Mouse (Mus musculus) hindbrain, embryonic 11.5 days (tissue): ENCODE measurements around the gene Chd3. TPM values are rescaled to one million over a fixed set of nuclear protein-coding genes. Genes with fewer than 3 reads are reported as not detected.
"Not testable (repeated sequence)": the region's sequence is repeated elsewhere in the genome, so short reads cannot be mapped to it uniquely, and the experiment has no call there.

Source experiments
- ATAC-seq: fragments of 200-750 bp; cut with Nextera tagmentation; 2 replicates; pipeline ENCODE4 v1.8.0; 2017; ENCODE audit warnings: mild to moderate bottlenecking, moderate TSS enrichment, moderate library complexity; ENCODE audit not compliant: low FRiP score
- DNase-seq: peaks from one replicate; pipeline ENCODE4 v3.0.0-alpha.2; 2015; ENCODE audit warnings: low spot score
- H3K27ac ChIP-seq: fragments of 300-500 bp; sonication (generic); 2 replicates; pipeline ENCODE4 v1.5.1; 2014; ENCODE audit warnings: mild to moderate bottlenecking, low read depth, low read length
- H3K27me3 ChIP-seq: fragments of 300-500 bp; sonication (generic); 2 replicates; pipeline ENCODE4 v1.6.1; 2014; ENCODE audit warnings: mild to moderate bottlenecking, low read length, moderate library complexity, mixed read lengths; ENCODE audit not compliant: control insufficient read depth, insufficient read depth
- H3K36me3 ChIP-seq: fragments of 300-500 bp; sonication (generic); 2 replicates; pipeline ENCODE4 v1.6.1; 2014; ENCODE audit warnings: mild to moderate bottlenecking, low read length, moderate library complexity, mixed read lengths; ENCODE audit not compliant: control insufficient read depth, insufficient read depth
- H3K4me1 ChIP-seq: fragments of 300-500 bp; sonication (generic); replicated peaks from 2 replicates; pipeline ENCODE4 v1.6.1; 2014; ENCODE audit warnings: low read length, mixed read lengths; ENCODE audit not compliant: control insufficient read depth, insufficient read depth
- H3K4me2 ChIP-seq: fragments of 300-500 bp; sonication (generic); replicated peaks from 2 replicates; pipeline ENCODE4 v1.6.1; 2014; ENCODE audit warnings: mild to moderate bottlenecking, low read depth, low read length
- H3K4me3 ChIP-seq: fragments of 300-500 bp; sonication (generic); 2 replicates; pipeline ENCODE4 v1.5.1; 2014; ENCODE audit warnings: low read depth, low read length
- H3K9ac ChIP-seq: fragments of 300-500 bp; sonication (generic); 2 replicates; pipeline ENCODE4 v1.6.1; 2014; ENCODE audit warnings: low read depth, low read length
- H3K9me3 ChIP-seq: fragments of 300-500 bp; sonication (generic); 2 replicates; pipeline ENCODE4 v1.6.1; 2016; ENCODE audit warnings: low read length; ENCODE audit not compliant: control insufficient read depth
- WGBS: fragments of 180-500 bp; shearing (Covaris S2); extraction: QIAGEN DNeasy Blood & Tissue Kit; methylation state at CpG from one replicate; pipeline ENCODE4 v1.1.7; 2014; 5-methylcytosine and 5-hydroxymethylcytosine counted together
- polyA plus RNA-seq: library from polyadenylated mRNA; unstranded; fragments of >200 nt; fragmentation: Nextera tagmentation; extraction: Ambion mirVana; gene quantifications from 2 replicates; pipeline ENCODE4 v1.2.1, GENCODE M21; 2014

The Chd3 gene
- polyA plus RNA-seq, 1 experiment from 2014 or later = 57.1 TPM

DNA sequence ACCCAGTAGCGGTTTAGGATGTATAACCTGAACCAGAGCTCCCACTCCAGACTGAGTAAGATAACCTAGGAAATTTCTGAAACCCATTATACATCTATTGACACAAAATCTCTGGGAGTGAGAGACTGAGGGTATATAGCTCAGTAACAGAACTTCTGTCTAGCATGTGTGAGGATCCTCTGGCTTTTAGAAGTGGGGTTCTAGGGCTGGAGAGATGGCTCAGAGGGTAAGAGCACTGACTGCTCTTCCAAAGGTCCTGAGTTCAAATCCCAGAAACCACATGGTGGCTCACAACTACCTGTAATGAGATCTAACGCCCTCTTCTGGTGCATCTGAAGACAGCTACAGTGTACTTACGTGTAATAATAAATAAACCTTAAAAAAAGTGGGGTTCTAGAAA is 51.2 kb downstream of the Chd3 start:
- not testable (repeated sequence) for H3K9me3 ChIP-seq, H3K27ac ChIP-seq, H3K36me3 ChIP-seq, H3K9ac ChIP-seq, H3K4me3 ChIP-seq, H3K4me1 ChIP-seq, DNase-seq, H3K27me3 ChIP-seq, H3K4me2 ChIP-seq, ATAC-seq
- WGBS = 90% methylated on average over 3 of the region's 3 CpGs

- H3K4me1 ChIP-seq = no peaks in the 10 kb centered on the region
- 95% methylated on average over 6 of the region's 6 CpGs for WGBS
- ATAC-seq (no peak), DNase-seq (no peak)
- no peaks in the 10 kb centered on the region for H3K9me3 ChIP-seq
- no peaks in the 10 kb centered on the region; the same call in 1 of the 2 replicates for H3K36me3 ChIP-seq
- no peak overlapping the region for H3K9ac ChIP-seq
- H3K27ac ChIP-seq = no peak overlapping the region
- no peak overlapping the region for H3K4me2 ChIP-seq
- no peaks in the 10 kb centered on the region for H3K27me3 ChIP-seq
- H3K4me3 ChIP-seq = no peak overlapping the region
Observed at GRCm38 (mm10) chr11:69316361-69316760, 52.8 kb downstream of the Chd3 start.

- ATAC-seq (no peak), DNase-seq (no peak)
- no peaks in the 10 kb centered on the region for H3K4me1 ChIP-seq
- 84% methylated on average over 7 of the region's 7 CpGs for WGBS
- no peak overlapping the region for H3K4me2 ChIP-seq
- H3K9me3 ChIP-seq = no peaks in the 10 kb centered on the region
- H3K4me3 ChIP-seq = peak overlapping the region; percentile 2; the same call in 1 of the 2 replicates
- no peak overlapping the region for H3K9ac ChIP-seq
- no peak overlapping the region for H3K27ac ChIP-seq
- peaks cover 8% of the 10 kb centered on the region; the same call in 1 of the 2 replicates for H3K36me3 ChIP-seq
- H3K27me3 ChIP-seq = no peaks in the 10 kb centered on the region
Observed at GRCm38 (mm10) chr11:69311266-69311665, 57.9 kb downstream of the Chd3 start.

GRCm38 (mm10) chr11:69306039-69306438 is 63.2 kb downstream of the Chd3 start:
- Histone ChIP-seq H3K4me1 (no peaks in the 10 kb centered on the region), H3K27me3 (no peaks in the 10 kb centered on the region), H3K27ac (no peak overlapping the region), H3K4me2 (no peak overlapping the region), H3K36me3 (peaks cover 10% of the 10 kb centered on the region; the same call in 1 of the 2 replicates), H3K9ac (no peak overlapping the region), H3K9me3 (no peaks in the 10 kb centered on the region), H3K4me3 (no peak overlapping the region; the same call in 1 of the 2 replicates)
- ATAC-seq (no peak), DNase-seq (no peak)
- 98% methylated on average over 2 of the region's 2 CpGs for WGBS

DNA sequence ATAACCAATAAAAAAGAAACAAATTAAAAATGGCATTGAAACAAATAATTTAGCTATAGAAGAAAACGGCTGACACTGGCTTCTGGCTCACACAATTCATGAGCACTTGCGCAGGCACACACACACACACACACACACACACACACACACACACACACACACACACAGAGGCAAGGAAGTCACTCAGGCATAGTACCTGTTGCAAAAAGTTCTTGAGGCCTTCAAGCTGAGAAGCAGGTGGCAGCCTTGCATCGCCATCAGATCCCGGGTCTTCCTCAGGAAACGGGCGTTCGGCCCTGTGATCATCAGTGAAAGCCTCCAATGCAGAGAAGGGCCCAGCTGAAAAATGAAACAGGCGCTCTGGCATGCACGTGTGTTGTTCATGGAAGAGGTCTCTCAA is 63.9 kb downstream of the Chd3 start:
- no peaks in the 10 kb centered on the region for H3K9me3 ChIP-seq
- no peak overlapping the region for H3K4me3 ChIP-seq
- no peaks in the 10 kb centered on the region for H3K27me3 ChIP-seq
- ATAC-seq = no peak
- DNase-seq = no peak
- H3K9ac ChIP-seq = no peak overlapping the region
- no peaks in the 10 kb centered on the region for H3K4me1 ChIP-seq
- 92% methylated on average over 9 of the region's 9 CpGs for WGBS
- H3K36me3 ChIP-seq = peaks cover 10% of the 10 kb centered on the region; the same call in 1 of the 2 replicates
- no peak overlapping the region for H3K27ac ChIP-seq
- H3K4me2 ChIP-seq = no peak overlapping the region

DNA sequence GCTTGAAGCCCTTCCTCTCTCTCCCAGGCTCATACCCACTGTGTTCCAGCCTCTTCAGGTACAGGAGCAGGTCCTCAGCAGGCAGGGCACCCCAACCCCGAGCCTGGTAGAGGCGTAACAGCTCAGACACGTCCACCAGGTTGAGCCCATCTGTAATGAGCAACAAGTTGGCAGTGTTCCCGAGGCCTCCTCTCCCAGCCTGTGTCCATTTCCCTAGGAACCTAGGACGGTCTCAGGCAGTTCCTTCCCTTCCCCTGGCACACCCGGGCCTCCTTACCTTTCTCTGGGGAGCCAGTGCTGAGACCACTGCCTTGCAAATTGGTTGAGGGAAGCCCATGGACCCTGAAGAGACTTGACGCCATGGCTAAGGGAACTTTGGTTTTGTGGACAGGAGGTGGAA is 66.4 kb downstream of the Chd3 start:
- no peaks in the 10 kb centered on the region for H3K9me3 ChIP-seq
- H3K27me3 ChIP-seq = no peaks in the 10 kb centered on the region
- no peak for ATAC-seq
- H3K27ac ChIP-seq = no peak overlapping the region
- DNase-seq = no peak
- no peak overlapping the region for H3K4me3 ChIP-seq
- no peak overlapping the region for H3K4me2 ChIP-seq
- 93% methylated on average over 7 of the region's 7 CpGs for WGBS
- H3K9ac ChIP-seq = no peak overlapping the region
- H3K4me1 ChIP-seq = no peaks in the 10 kb centered on the region
- 0 out of 2 replicates have a peak, but pooled peaks cover 5% of the 10 kb centered on the region for H3K36me3 ChIP-seq

- H3K27ac ChIP-seq = no peak overlapping the region
- H3K9ac ChIP-seq = no peak overlapping the region
- H3K4me3 ChIP-seq = no peak overlapping the region
- 0 out of 2 replicates have a peak, but pooled peaks cover 4% of the 10 kb centered on the region for H3K36me3 ChIP-seq
- H3K4me1 ChIP-seq = no peaks in the 10 kb centered on the region
- WGBS = 74% methylated on average over 7 of the region's 7 CpGs
- H3K9me3 ChIP-seq = no peaks in the 10 kb centered on the region
- no peaks in the 10 kb centered on the region for H3K27me3 ChIP-seq
- DNase-seq = no peak
- ATAC-seq = no peak
- H3K4me2 ChIP-seq = no peak overlapping the region
Observed at GRCm38 (mm10) chr11:69298231-69298630, 71.0 kb downstream of the Chd3 start.

GRCm38 (mm10) chr11:69297799-69298198 is 71.4 kb downstream of the Chd3 start:
- WGBS = 89% methylated on average over 2 of the region's 2 CpGs
- Histone ChIP-seq H3K4me1 (no peaks in the 10 kb centered on the region), H3K9ac (no peak overlapping the region), H3K4me2 (no peak overlapping the region), H3K27me3 (no peaks in the 10 kb centered on the region), H3K36me3 (0 out of 2 replicates have a peak, but pooled peaks cover 2% of the 10 kb centered on the region), H3K4me3 (no peak overlapping the region), H3K9me3 (no peaks in the 10 kb centered on the region), H3K27ac (no peak overlapping the region)
- ATAC-seq (no peak), DNase-seq (no peak)

DNA sequence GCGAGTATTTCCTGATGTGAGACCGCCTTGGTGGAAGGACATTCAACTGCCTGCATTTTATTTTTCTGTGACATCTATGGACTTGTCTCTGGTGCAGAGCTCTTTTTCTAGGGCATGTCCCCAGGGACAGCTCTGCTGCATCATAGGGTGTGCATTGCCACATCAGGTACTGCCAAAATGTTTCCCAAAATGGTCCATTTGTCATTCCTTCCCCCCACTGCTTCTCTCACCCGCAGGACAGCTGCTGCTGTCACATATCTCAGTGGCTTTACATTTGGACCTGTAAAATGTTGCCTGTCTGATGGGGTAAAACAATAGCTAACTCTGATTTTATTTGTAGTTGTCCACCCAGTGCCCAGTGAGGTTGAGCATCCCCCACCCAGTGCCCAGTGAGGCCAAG is 73.9 kb downstream of the Chd3 start:
- DNase-seq (no peak), ATAC-seq (no peak)
- Histone ChIP-seq H3K4me3 (no peak overlapping the region), H3K27me3 (no peaks in the 10 kb centered on the region), H3K4me1 (no peaks in the 10 kb centered on the region), H3K9me3 (no peaks in the 10 kb centered on the region), H3K36me3 (0 out of 2 replicates have a peak, but pooled peaks cover 2% of the 10 kb centered on the region), H3K27ac (no peak overlapping the region), H3K4me2 (no peak overlapping the region), H3K9ac (no peak overlapping the region)
- 88% methylated on average over 3 of the region's 3 CpGs for WGBS
